Mouse (Mus musculus) neural tube, embryonic 15.5 days (tissue): ENCODE measurements around the gene Ugt2b1. TPM values are rescaled to one million over a fixed set of nuclear protein-coding genes. Genes with fewer than 3 reads are reported as not detected.
"Not testable (repeated sequence)": the region's sequence is repeated elsewhere in the genome, so short reads cannot be mapped to it uniquely, and the experiment has no call there.

Experiments
- ATAC-seq: fragments of 200-750 bp; cut with Nextera tagmentation; 2 replicates; pipeline ENCODE4 v1.8.0; 2017; ENCODE audit warnings: mild to moderate bottlenecking, moderate TSS enrichment, moderate library complexity; ENCODE audit not compliant: low FRiP score
- H3K27ac ChIP-seq: fragments of 300-500 bp; sonication (generic); replicated peaks from 2 replicates; pipeline ENCODE4 v1.5.1; 2015; ENCODE audit warnings: mild to moderate bottlenecking, inconsistent platforms
- H3K27me3 ChIP-seq: fragments of 300-500 bp; sonication (generic); replicated peaks from 2 replicates; pipeline ENCODE4 v1.6.1; 2015; ENCODE audit warnings: inconsistent platforms
- H3K36me3 ChIP-seq: fragments of 300-500 bp; sonication (generic); 2 replicates; pipeline ENCODE4 v1.6.1; 2015; ENCODE audit warnings: inconsistent platforms
- H3K4me1 ChIP-seq: fragments of 300-500 bp; sonication (generic); 2 replicates; pipeline ENCODE4 v1.6.1; 2015; ENCODE audit warnings: inconsistent platforms
- H3K4me2 ChIP-seq: fragments of 300-500 bp; sonication (generic); 2 replicates; pipeline ENCODE4 v1.6.1; 2015; ENCODE audit warnings: inconsistent platforms, mild to moderate bottlenecking, moderate library complexity
- H3K4me3 ChIP-seq: fragments of 300-500 bp; sonication (generic); replicated peaks from 2 replicates; pipeline ENCODE4 v1.5.1; 2015; ENCODE audit warnings: mild to moderate bottlenecking, inconsistent platforms
- H3K9ac ChIP-seq: fragments of 300-500 bp; sonication (generic); replicated peaks from 2 replicates; pipeline ENCODE4 v1.6.1; 2015; ENCODE audit warnings: mild to moderate bottlenecking, inconsistent platforms
- H3K9me3 ChIP-seq: fragments of 300-500 bp; sonication (generic); replicated peaks from 2 replicates; pipeline ENCODE4 v1.6.1; 2016; ENCODE audit warnings: inconsistent platforms
- WGBS: fragments of 180-500 bp; shearing (Covaris S2); methylation state at CpG from one replicate; pipeline ENCODE4 v1.1.7; 2015; ENCODE audit warnings: mixed read lengths; 5-methylcytosine and 5-hydroxymethylcytosine counted together
- polyA plus RNA-seq: library from polyadenylated mRNA; unstranded; fragments of >200 nt; fragmentation: Nextera tagmentation; extraction: Ambion mirVana; gene quantifications from 2 replicates; pipeline ENCODE4 v1.2.1, GENCODE M21; 2015

The Ugt2b1 gene
- polyA plus RNA-seq, result not detected in 2 replicates

- no peak within 1 kb of the TSS for H3K9ac ChIP-seq
- H3K4me3 ChIP-seq, result no peak within 1 kb of the TSS
- no peak for ATAC-seq
- H3K27ac ChIP-seq, result no peak within 1 kb of the TSS
- no peaks in the 10 kb centered on the region for H3K4me1 ChIP-seq
- no peaks in the 10 kb centered on the region for H3K9me3 ChIP-seq
- H3K27me3 ChIP-seq, result no peaks in the 10 kb centered on the region
- no peaks in the 10 kb centered on the region for H3K36me3 ChIP-seq
- H3K4me2 ChIP-seq, result no peak within 1 kb of the TSS
- 83% methylated on average over 2 of the region's 2 CpGs for WGBS
Measured at GRCm38 (mm10) chr5:86926426-86926825, at the start of gene Ugt2b1. Ugt2b1 (minus strand) TSS chr5:86926530.

DNA sequence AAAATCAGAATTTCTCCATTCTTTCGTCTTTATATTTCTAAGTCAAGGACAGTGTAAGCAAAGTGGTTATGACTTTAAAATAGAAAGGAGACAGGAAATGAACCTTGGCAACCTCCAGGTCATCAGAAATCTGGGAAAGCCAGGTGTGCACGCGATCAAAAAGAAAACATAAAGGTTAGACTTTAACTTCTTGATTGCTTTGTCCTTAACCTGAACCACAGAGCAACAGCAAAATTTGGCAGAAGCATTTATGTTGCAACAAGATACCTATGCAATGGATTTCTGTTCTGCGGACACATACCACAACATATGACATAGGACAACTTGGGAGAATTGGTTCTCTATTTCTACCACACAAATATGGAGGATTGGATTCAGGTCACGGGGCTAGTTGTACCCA, 40.9 kb upstream of the Ugt2b1 start:
- H3K27ac ChIP-seq, H3K4me1 ChIP-seq, H3K9ac ChIP-seq, H3K4me2 ChIP-seq, H3K36me3 ChIP-seq, ATAC-seq, H3K9me3 ChIP-seq, H3K4me3 ChIP-seq, H3K27me3 ChIP-seq: not testable (repeated sequence)
- 96% methylated on average over 5 of the region's 5 CpGs for WGBS

- not testable (repeated sequence) for H3K4me2 ChIP-seq, H3K27me3 ChIP-seq, H3K9ac ChIP-seq, ATAC-seq, H3K9me3 ChIP-seq, H3K4me3 ChIP-seq, H3K36me3 ChIP-seq, H3K27ac ChIP-seq, H3K4me1 ChIP-seq
- WGBS, result 16% methylated on average over 1 of the region's 1 CpGs
Measured at GRCm38 (mm10) chr5:86962849-86963248, 36.5 kb upstream of the Ugt2b1 start.

DNA sequence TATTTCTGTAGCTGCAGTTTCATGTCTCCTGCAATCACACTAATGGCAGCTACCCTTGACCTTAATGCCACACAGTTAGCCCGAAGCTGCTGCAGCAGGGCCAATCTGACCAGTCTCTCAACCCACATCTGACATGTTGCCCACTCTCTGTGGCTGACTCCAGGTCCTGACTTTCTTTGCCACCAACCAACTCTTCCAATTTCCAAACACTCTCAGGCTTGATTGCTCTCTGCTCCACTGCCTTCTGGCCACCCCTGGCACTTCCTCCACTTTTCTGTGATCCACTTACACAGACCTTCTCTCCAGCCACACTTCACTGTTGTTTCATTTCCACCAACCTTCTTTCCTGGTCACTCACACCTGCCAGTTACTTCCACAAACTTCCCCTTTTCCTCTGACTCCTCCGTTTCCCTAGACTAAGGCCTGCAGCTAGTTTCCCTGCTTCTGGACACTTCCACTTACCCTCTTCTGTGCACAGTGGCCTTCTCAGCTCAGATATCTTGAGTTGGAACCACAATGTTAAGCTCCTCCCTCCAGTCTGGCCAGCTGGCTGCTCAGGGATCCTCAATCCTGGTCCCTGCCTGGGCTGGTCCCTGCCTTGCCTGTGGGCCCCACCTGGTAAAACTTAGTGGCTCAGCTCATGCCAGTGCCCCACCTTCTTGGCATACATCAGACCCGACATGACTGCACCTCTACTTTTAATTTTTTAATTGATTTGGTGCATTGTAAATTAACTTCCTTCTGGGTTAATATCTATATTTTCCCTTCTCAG, 35.4 kb upstream of the Ugt2b1 start:
- H3K9me3 ChIP-seq, result no peaks in the 10 kb centered on the region
- H3K27me3 ChIP-seq, result no peaks in the 10 kb centered on the region
- ATAC-seq, result no peak
- no peak overlapping the region for H3K4me2 ChIP-seq
- no peak overlapping the region for H3K9ac ChIP-seq
- WGBS, result 86% methylated on average over 3 of the region's 3 CpGs
- H3K4me3 ChIP-seq, result no peak overlapping the region
- H3K27ac ChIP-seq, result no peak overlapping the region
- no peaks in the 10 kb centered on the region for H3K36me3 ChIP-seq
- H3K4me1 ChIP-seq, result no peaks in the 10 kb centered on the region

GRCm38 (mm10) chr5:86960504-86960903, 34.2 kb upstream of the Ugt2b1 start:
- Histone ChIP-seq H3K9ac (no peak overlapping the region), H3K4me1 (no peaks in the 10 kb centered on the region), H3K27ac (no peak overlapping the region), H3K27me3 (no peaks in the 10 kb centered on the region), H3K4me3 (no peak overlapping the region), H3K36me3 (no peaks in the 10 kb centered on the region), H3K4me2 (no peak overlapping the region), H3K9me3 (no peaks in the 10 kb centered on the region)
- 71% methylated on average over 3 of the region's 3 CpGs for WGBS
- ATAC-seq, result no peak

- WGBS, result 95% methylated on average over 2 of the region's 2 CpGs
- no peak overlapping the region for H3K4me3 ChIP-seq
- no peak overlapping the region for H3K4me2 ChIP-seq
- ATAC-seq, result no peak
- H3K36me3 ChIP-seq, result no peaks in the 10 kb centered on the region
- H3K4me1 ChIP-seq, result no peaks in the 10 kb centered on the region
- H3K9me3 ChIP-seq, result no peaks in the 10 kb centered on the region
- no peaks in the 10 kb centered on the region for H3K27me3 ChIP-seq
- H3K27ac ChIP-seq, result no peak overlapping the region
- no peak overlapping the region for H3K9ac ChIP-seq
Measured at GRCm38 (mm10) chr5:86942111-86942510, 15.8 kb upstream of the Ugt2b1 start.

DNA sequence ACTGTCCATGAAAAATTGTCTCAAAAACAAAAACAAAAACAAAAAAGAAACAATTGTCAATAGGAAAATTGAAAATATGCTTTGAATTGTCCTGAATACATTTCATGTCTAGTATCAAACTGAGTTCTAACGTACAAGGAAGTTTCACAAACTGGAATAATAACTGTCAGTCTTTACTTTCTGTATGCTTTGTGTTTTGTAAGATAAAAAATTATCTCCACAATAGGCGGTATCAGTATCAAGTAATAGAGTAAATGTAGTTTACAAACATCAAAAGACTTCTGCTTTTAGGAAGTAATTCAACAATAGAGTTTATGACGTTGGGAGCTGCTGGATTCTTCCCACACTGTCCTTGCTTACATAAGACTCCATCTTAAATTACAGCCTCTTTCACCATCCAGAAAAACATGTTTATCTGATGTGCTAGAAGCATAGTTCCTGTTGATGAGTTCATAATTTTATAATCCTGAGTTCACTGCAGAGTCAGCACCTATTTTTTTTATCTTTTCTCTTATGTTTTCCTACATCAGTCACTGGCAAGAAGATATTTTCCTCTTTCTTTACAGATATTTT, 5.6 kb downstream of the Ugt2b1 start:
- no peaks in the 10 kb centered on the region for H3K4me1 ChIP-seq
- 75% methylated on average over 3 of the region's 3 CpGs for WGBS
- no peak overlapping the region for H3K4me3 ChIP-seq
- ATAC-seq, result no peak
- H3K4me2 ChIP-seq, result no peak overlapping the region
- no peaks in the 10 kb centered on the region for H3K27me3 ChIP-seq
- no peaks in the 10 kb centered on the region for H3K9me3 ChIP-seq
- no peak overlapping the region for H3K27ac ChIP-seq
- H3K36me3 ChIP-seq, result no peaks in the 10 kb centered on the region
- H3K9ac ChIP-seq, result no peak overlapping the region

DNA sequence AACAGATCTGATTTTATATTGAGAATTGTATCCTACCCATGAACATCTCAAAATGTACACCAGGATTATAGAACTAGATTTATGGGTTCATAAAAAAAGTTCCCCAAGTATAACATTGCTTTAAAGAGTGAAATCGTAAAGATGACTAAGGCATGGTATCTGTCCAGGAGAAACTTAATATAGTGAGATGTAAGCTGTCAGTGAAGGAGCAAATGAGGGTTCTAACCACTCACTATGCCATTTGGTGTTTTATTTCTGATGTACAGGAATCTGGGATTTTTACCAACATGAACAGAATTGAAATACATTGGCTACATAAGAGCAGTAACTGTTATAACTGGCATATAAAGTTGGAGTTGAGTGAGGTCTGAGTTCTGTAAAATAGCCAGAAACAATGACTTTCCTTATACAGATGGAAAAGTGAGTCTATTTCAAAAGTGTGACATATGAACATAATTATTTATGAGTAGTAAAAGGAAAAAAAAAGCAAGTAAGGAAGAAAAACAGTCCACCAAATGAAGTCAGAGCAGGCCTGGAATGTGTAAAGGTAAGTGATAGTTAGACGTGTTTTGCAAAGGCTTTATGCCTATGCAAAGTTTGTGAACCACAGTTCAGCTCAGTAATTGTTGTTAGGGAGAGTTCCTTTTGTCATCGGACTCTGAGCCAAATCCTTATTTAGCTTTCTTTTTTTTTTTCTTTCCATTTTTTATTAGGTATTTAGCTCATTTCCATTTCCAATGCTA, 14.8 kb downstream of the Ugt2b1 start:
- H3K9ac ChIP-seq, result no peak overlapping the region
- ATAC-seq, result no peak
- H3K4me1 ChIP-seq, result no peaks in the 10 kb centered on the region
- no peak overlapping the region for H3K4me3 ChIP-seq
- no peaks in the 10 kb centered on the region for H3K27me3 ChIP-seq
- H3K9me3 ChIP-seq, result no peaks in the 10 kb centered on the region
- H3K27ac ChIP-seq, result no peak overlapping the region
- H3K4me2 ChIP-seq, result no peak overlapping the region
- no peaks in the 10 kb centered on the region for H3K36me3 ChIP-seq
- 84% methylated on average over 3 of the region's 3 CpGs for WGBS

- Histone ChIP-seq H3K4me3 (no peak overlapping the region), H3K9ac (no peak overlapping the region), H3K27ac (no peak overlapping the region), H3K36me3 (no peaks in the 10 kb centered on the region), H3K4me2 (no peak overlapping the region), H3K4me1 (no peaks in the 10 kb centered on the region), H3K27me3 (no peaks in the 10 kb centered on the region), H3K9me3 (no peaks in the 10 kb centered on the region)
- WGBS, result 77% methylated on average over 1 of the region's 1 CpGs
- ATAC-seq, result no peak
Measured at GRCm38 (mm10) chr5:86910770-86911169, 15.6 kb downstream of the Ugt2b1 start.

DNA sequence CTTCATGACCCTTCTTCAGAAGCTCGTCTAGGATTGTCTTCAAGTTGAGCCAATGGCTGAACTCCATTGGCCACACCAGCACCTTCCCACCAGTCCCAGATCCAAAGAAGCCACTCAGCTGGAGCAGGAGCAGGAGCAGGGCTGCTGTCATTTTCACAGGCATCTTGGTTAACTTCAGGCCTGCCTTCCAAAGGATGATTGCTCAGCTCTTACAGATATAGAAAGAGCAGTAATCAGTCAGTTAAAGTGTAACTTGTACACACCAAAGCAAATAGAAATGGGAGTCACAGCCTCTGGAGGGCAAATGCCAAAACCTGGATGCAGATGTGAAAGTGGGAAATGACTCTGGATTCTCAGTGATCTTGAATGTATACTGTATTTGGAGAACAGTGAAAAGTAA, 19.6 kb downstream of the Ugt2b1 start, which contains the start of gene Ugt2b34:
Gene Ugt2b34 (minus strand): TSS at position 180 of the 400 bp plus-strand sequence.
- ATAC-seq, result no peak
- H3K27ac ChIP-seq, result no peak within 1 kb of the TSS
- no peaks in the 10 kb centered on the region for H3K36me3 ChIP-seq
- H3K9ac ChIP-seq, result no peak within 1 kb of the TSS
- H3K4me3 ChIP-seq, result no peak within 1 kb of the TSS
- no peak within 1 kb of the TSS for H3K4me2 ChIP-seq
- WGBS, result 83% methylated on average over 1 of the region's 1 CpGs
- H3K9me3 ChIP-seq, result no peaks in the 10 kb centered on the region
- no peaks in the 10 kb centered on the region for H3K4me1 ChIP-seq
- H3K27me3 ChIP-seq, result no peaks in the 10 kb centered on the region

DNA sequence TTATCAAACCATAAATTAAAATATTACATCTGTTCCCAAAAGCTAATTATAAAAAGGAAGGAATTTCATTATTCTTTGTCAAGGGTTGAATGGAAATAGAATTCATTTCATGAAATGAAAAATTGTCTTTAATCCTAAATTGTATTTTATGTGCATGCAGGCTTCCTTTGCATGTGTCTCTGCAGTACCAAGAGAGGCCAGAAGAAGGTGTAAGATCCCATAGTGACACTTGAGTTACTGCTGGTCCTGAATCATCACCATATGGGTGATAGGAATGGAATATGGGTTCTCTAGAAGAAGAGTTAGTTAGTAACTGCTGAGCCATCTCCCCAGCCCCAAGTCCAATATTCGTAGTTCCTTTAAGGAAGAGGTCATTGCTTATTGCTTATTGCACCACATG, 36.4 kb downstream of the Ugt2b1 start:
- no peak overlapping the region for H3K4me3 ChIP-seq
- H3K27me3 ChIP-seq, result no peaks in the 10 kb centered on the region
- no peaks in the 10 kb centered on the region for H3K9me3 ChIP-seq
- H3K27ac ChIP-seq, result no peak overlapping the region
- no peak for ATAC-seq
- H3K4me1 ChIP-seq, result no peaks in the 10 kb centered on the region
- 92% methylated on average over 1 of the region's 1 CpGs for WGBS
- H3K9ac ChIP-seq, result no peak overlapping the region
- H3K4me2 ChIP-seq, result no peak overlapping the region
- no peaks in the 10 kb centered on the region for H3K36me3 ChIP-seq

GRCm38 (mm10) chr5:86888420-86888819, 37.9 kb downstream of the Ugt2b1 start:
- Histone ChIP-seq H3K9me3 (0 out of 2 replicates have a peak, but pooled peaks cover 2% of the 10 kb centered on the region), H3K36me3 (no peaks in the 10 kb centered on the region), H3K27me3 (no peaks in the 10 kb centered on the region), H3K9ac (no peak overlapping the region), H3K4me1 (no peaks in the 10 kb centered on the region), H3K27ac (no peak overlapping the region), H3K4me3 (no peak overlapping the region), H3K4me2 (no peak overlapping the region)
- ATAC-seq, result no peak
- 84% methylated on average over 1 of the region's 1 CpGs for WGBS
